ENCODE assay signal across 8 mouse cellular contexts in the genomic region with DNA sequence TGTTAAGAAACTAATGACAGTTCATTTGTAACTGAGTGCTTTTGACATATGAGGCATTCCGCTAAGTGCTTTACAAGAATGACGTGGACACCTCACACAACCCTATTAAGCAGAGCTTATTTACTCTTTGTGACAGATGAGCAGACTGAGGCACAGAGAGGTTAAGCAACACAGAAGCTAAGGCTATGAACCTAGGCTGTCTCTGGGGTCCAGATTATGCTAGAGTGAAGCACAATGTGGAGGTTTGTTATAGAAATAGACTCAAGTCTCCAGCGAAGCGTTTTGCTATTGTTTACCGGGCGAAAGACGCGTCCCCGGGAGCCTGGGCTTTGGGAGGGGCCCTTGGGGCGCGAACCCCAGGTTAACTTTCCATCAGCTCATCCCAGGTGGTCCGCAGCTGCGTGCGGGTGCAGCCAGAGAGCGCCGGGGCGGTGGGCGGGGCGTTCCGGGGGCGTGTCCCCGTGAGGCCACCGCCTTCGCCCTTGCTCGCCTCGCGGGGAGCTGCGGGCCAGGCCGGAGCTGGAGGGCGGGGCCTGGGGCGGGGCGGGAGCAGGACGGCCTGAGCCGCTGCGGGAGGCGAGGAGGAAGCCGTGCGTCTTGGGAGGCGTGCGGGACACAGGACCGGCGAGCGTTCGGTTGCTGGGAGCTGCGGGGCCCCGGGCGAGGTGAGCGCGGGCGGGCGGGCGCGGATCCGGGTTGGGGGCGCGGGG. TPM values are rescaled to one million over a fixed set of nuclear protein-coding genes. Genes with fewer than 3 reads are reported as not detected.
DNase-seq lines count a peak whose midpoint lies in the region; ATAC-seq and TF ChIP-seq lines count a peak whose summit lies in the region.

A gene (plus strand): TSS at position 546 of the 710 bp plus-strand sequence.

- no peaks in the 10 kb centered on the region for H3K27me3 ChIP-seq in hindbrain, postnatal 0 days (ENCODE audit: insufficient read depth, low read length)
- H3K27me3 ChIP-seq in megakaryocyte, embryonic 14.5 days (replicated peaks) = peaks cover 77% of the 10 kb centered on the region

- DNase-seq in ZHBTc4 (ENCODE audit: low read depth, low spot score) = peak; percentile 95
- peak; percentile 80 to 89 for DNase-seq in cerebellum, postnatal 25 days
- peak; percentile 71 to 79 for DNase-seq in gastrocnemius, adult 8-10 months (ENCODE audit: low spot score in 2 of 2)
- peak; percentile 83 for DNase-seq in hindbrain, postnatal 0 days (ENCODE audit: low spot score)
- DNase-seq in left cerebral cortex, adult 9 months (ENCODE audit: low spot score in 2 of 2) = peak; percentile 28 to 47
- DNase-seq in right cerebral cortex, postnatal 25 days = peak; percentile 73
- peak; percentile 74 to 82 for DNase-seq in urinary bladder, postnatal 36 days (ENCODE audit: low spot score in 2 of 2)

- peak within 1 kb of the TSS; percentile 77 for H3K27ac ChIP-seq in hindbrain, postnatal 0 days

- peak within 1 kb of the TSS; percentile 87 for H3K9ac ChIP-seq in hindbrain, postnatal 0 days (replicated peaks; ENCODE audit: low read length)

- TF ChIP-seq CTCF in hindbrain, postnatal 0 days (IDR thresholded peaks at IDR 0.05; ENCODE audit: low read depth) = no peak

- peak; percentile 84 for ATAC-seq in hindbrain, postnatal 0 days

- WGBS in hindbrain, postnatal 0 days = 5% methylated on average over 44 of the region's 56 CpGs

- H3K4me2 ChIP-seq in hindbrain, postnatal 0 days (ENCODE audit: low read depth, low read length) = peak within 1 kb of the TSS; percentile 93

- H3K4me3 ChIP-seq in hindbrain, postnatal 0 days (ENCODE audit: low read length) = peak within 1 kb of the TSS; percentile 88
- H3K4me3 ChIP-seq in megakaryocyte, embryonic 14.5 days (replicated peaks) = peak within 1 kb of the TSS; percentile 90

- no peaks in the 10 kb centered on the region for H3K9me3 ChIP-seq in hindbrain, postnatal 0 days (ENCODE audit: low read length)
- no peaks in the 10 kb centered on the region for H3K9me3 ChIP-seq in megakaryocyte, embryonic 14.5 days

- no peaks in the 10 kb centered on the region for H3K36me3 ChIP-seq in hindbrain, postnatal 0 days (ENCODE audit: insufficient read depth, low read length)
- no peaks in the 10 kb centered on the region for H3K36me3 ChIP-seq in megakaryocyte, embryonic 14.5 days (replicated peaks; ENCODE audit: low read length)

- peaks cover 22% of the 10 kb centered on the region for H3K4me1 ChIP-seq in hindbrain, postnatal 0 days (ENCODE audit: insufficient read depth, low read length)
- H3K4me1 ChIP-seq in megakaryocyte, embryonic 14.5 days = peaks cover 20% of the 10 kb centered on the region

RNA-seq across cellular contexts. Expression of the gene that starts here (rescaled TPM):
- 1 to 10 TPM; 3.1 to 4.4 (median 3.4) TPM for total RNA-seq in gastrocnemius, adult 8-10 months (2022)
- total RNA-seq in hindbrain, postnatal 0 days (2014; rRNA removed) = 76.3 and 84.0 TPM in 2 replicates
- 62.1 and 65.7 TPM in 2 replicates for polyA plus RNA-seq in hindbrain, postnatal 0 days (2015; fragmentation: Nextera tagmentation; extraction: Ambion mirVana)
- not detected in 2 replicates for polyA plus RNA-seq in megakaryocyte, embryonic 14.5 days (2012; ENCODE audit: insufficient read depth, low replicate concordance)

Comparison
In these comparisons a context has a peak if more than half of its experiments do, and no peak if none do; other contexts are left out.
1. Peak in every context shown above with its lines: DNase-seq, ATAC-seq, H3K4me3 ChIP-seq and H3K27ac ChIP-seq.
2. RNA of the gene that starts here (total RNA-seq): 76.3 to 84.0 TPM in hindbrain, postnatal 0 days; 3.1 to 4.4 TPM in gastrocnemius, adult 8-10 months; every median in the first group is over 10 times any median in the second.
3. RNA of the gene that starts here (polyA plus RNA-seq): 62.1 to 65.7 TPM in hindbrain, postnatal 0 days; not detected in megakaryocyte, embryonic 14.5 days; every median in the first group is over 10 times any median in the second.
4. DNase-seq: peak in every context shown above with its lines; median percentile 95 in ZHBTc4; 84 in cerebellum, postnatal 25 days; 83 in hindbrain, postnatal 0 days; 78 in urinary bladder, postnatal 36 days; 75 in gastrocnemius, adult 8-10 months; 73 in right cerebral cortex, postnatal 25 days; 38 in left cerebral cortex, adult 9 months.